Mouse (Mus musculus) yolk sac, embryonic 10.5 days (tissue): ENCODE results near the gene Krtap26-1.
A peak's percentile ranks its signal among the peaks of the same experiment; 100 is the strongest.

ENCODE experiments used
- DNase-seq: peaks from one replicate; pipeline ENCODE4 v3.0.0-alpha.2; 2017; ENCODE audit warnings: low spot score

Gene Krtap26-1

GRCm38 (mm10) chr16:88647358-88647846, at the start of gene Krtap26-1:
Gene Krtap26-1 (minus strand): TSS chr16:88647796.
- DNase-seq, result no peak

GRCm38 (mm10) chr16:88696256-88696655, 48.7 kb upstream of the Krtap26-1 start:
- DNase-seq, result no peak

GRCm38 (mm10) chr16:88681282-88681681, 33.7 kb upstream of the Krtap26-1 start:
- DNase-seq, result no peak

GRCm38 (mm10) chr16:88679099-88679498, 31.5 kb upstream of the Krtap26-1 start:
- DNase-seq, result no peak

- DNase-seq, result no peak
Measured at GRCm38 (mm10) chr16:88671571-88671970, 24.0 kb upstream of the Krtap26-1 start, which contains the start of gene Krtap27-1. Gene Krtap27-1 (minus strand): TSS chr16:88671671.

- DNase-seq, result no peak
Measured at GRCm38 (mm10) chr16:88657426-88657825, 9.8 kb upstream of the Krtap26-1 start.

GRCm38 (mm10) chr16:88651952-88652351, 4.4 kb upstream of the Krtap26-1 start:
- no peak for DNase-seq

GRCm38 (mm10) chr16:88651082-88651481, 3.5 kb upstream of the Krtap26-1 start:
- no peak for DNase-seq

GRCm38 (mm10) chr16:88646366-88647111, 1.1 kb downstream of the Krtap26-1 start:
- no peak for DNase-seq

- DNase-seq, result no peak
Measured at GRCm38 (mm10) chr16:88640053-88640452, 7.5 kb downstream of the Krtap26-1 start.

GRCm38 (mm10) chr16:88635142-88635541, 12.5 kb downstream of the Krtap26-1 start:
- DNase-seq, result no peak

- peak; percentile 63 for DNase-seq
Measured at GRCm38 (mm10) chr16:88631474-88631873, 16.1 kb downstream of the Krtap26-1 start.

- no peak for DNase-seq
Measured at GRCm38 (mm10) chr16:88627566-88627965, 20.0 kb downstream of the Krtap26-1 start, which contains the start of gene 2310079G19Rik. Gene 2310079G19Rik (minus strand): TSS chr16:88627666.

GRCm38 (mm10) chr16:88612712-88613111, 34.9 kb downstream of the Krtap26-1 start:
- no peak for DNase-seq

- no peak for DNase-seq
Measured at GRCm38 (mm10) chr16:88611922-88612321, 35.7 kb downstream of the Krtap26-1 start, which contains the start of gene Krtap24-1. Gene Krtap24-1 (minus strand): TSS chr16:88612279.

- no peak for DNase-seq
Measured at GRCm38 (mm10) chr16:88604570-88604969, 43.0 kb downstream of the Krtap26-1 start.

GRCm38 (mm10) chr16:88602464-88602863, 45.1 kb downstream of the Krtap26-1 start:
- DNase-seq, result no peak

GRCm38 (mm10) chr16:88600303-88600702, 47.3 kb downstream of the Krtap26-1 start:
- no peak for DNase-seq

- peak; percentile 1 for DNase-seq
Measured at GRCm38 (mm10) chr16:88599504-88600237, 47.9 kb downstream of the Krtap26-1 start.
